Mouse (Mus musculus): ENCODE data around the gene Phox2b. TPM values are rescaled to one million over a fixed set of nuclear protein-coding genes. Genes with fewer than 3 reads are reported as not detected.

The Phox2b gene
- total and polyA plus RNA-seq, 3 experiments: not detected

- in situ Hi-C loops (cut with MboI; ENCODE audit: low pct_ligation_motif_present, low pct_unique_long_range_greater_than_20kb, low sequenced_read_pairs): no loop called here
- Histone ChIP-seq H3K79me2 (replicated peaks; ENCODE audit: control insufficient read depth, extremely low read depth, insufficient read depth, poor library complexity, severe bottlenecking) (no peaks in the 10 kb centered on the region), H3K36me3 (replicated peaks in 1 of 2; ENCODE audit: control insufficient read depth in 1 of 2, insufficient read depth in 1 of 2, low read length in 1 of 2) (no peaks in the 10 kb centered on the region), H3K9me3 (replicated peaks; ENCODE audit: low read length) (no peaks in the 10 kb centered on the region), H3K27me3 (replicated peaks) (no peaks in the 10 kb centered on the region), H3K4me2 (ENCODE audit: insufficient read depth, low read depth, poor library complexity, severe bottlenecking) (no peak overlapping the region), H3K27ac (ENCODE audit: insufficient read depth, low read depth) (no peak overlapping the region), H3K4me3 (replicated peaks in 1 of 3; ENCODE audit: low read depth in 2 of 3, low read length in 2 of 3, poor library complexity in 1 of 3) (no peak overlapping the region), H3K4me1 (ENCODE audit: control insufficient read depth in 1 of 2, insufficient read depth in 2 of 2) (no peaks in the 10 kb centered on the region), H3K9ac (ENCODE audit: insufficient read depth, low read depth) (no peak overlapping the region)
- DNase-seq (ENCODE audit: extremely low read depth): no peak
- dilution Hi-C loops (cut with MboI; ENCODE audit: extremely low pct_ligation_motif_present, extremely low pct_unique_long_range_greater_than_20kb, low sequenced_read_pairs): no loop called here
- no peak for TF ChIP-seq E2F4 (IDR thresholded peaks at IDR 0.05; ENCODE audit: insufficient replicate concordance, low read depth, low read length)
- no peak for TF ChIP-seq GABPA (IDR thresholded peaks at IDR 0.05; ENCODE audit: insufficient replicate concordance, low read depth, low read length)
- no peak for TF ChIP-seq JUND (conservative IDR thresholded peaks at IDR 0.05; ENCODE audit: low read depth, low read length)
- no peak for TF ChIP-seq IRF4 (IDR thresholded peaks at IDR 0.05; ENCODE audit: low read depth, low read length)
- TF ChIP-seq CHD1 (IDR thresholded peaks at IDR 0.05; ENCODE audit: low read depth, low read length): no peak
- no peak for TF ChIP-seq USF1 (IDR thresholded peaks at IDR 0.05; ENCODE audit: low read depth, low read length)
- no peak for TF ChIP-seq TBP (conservative IDR thresholded peaks at IDR 0.05; ENCODE audit: low read depth, low read length)
- TF ChIP-seq ZC3H11A (IDR thresholded peaks at IDR 0.05; ENCODE audit: low read depth, low read length): no peak
- no peak for TF ChIP-seq NRF1 (IDR thresholded peaks at IDR 0.05; ENCODE audit: low read depth, low read length)
- TF ChIP-seq CHD2 (IDR thresholded peaks at IDR 0.05; ENCODE audit: low read length): no peak
- no peak for TF ChIP-seq ZMIZ1 (IDR thresholded peaks at IDR 0.05; ENCODE audit: low read depth, low read length)
- TF ChIP-seq RAD21 (IDR thresholded peaks at IDR 0.05; ENCODE audit: low read depth, low read length): no peak
- TF ChIP-seq EP300 (IDR thresholded peaks at IDR 0.05; ENCODE audit: low read length): no peak
- TF ChIP-seq PAX5 (IDR thresholded peaks at IDR 0.05; ENCODE audit: low read length): no peak
- no peak for TF ChIP-seq TCF12 (IDR thresholded peaks at IDR 0.05; ENCODE audit: low read depth, low read length)
- no peak for TF ChIP-seq NELFE (IDR thresholded peaks at IDR 0.05; ENCODE audit: low read depth, low read length)
- no peak for TF ChIP-seq POLR2AphosphoS2 (IDR thresholded peaks at IDR 0.05; ENCODE audit: low read depth, low read length)
- no peak for TF ChIP-seq MAX (IDR thresholded peaks at IDR 0.05; ENCODE audit: low read length)
- no peak for TF ChIP-seq HCFC1 (IDR thresholded peaks at IDR 0.05; ENCODE audit: low read depth, low read length)
- no peak for TF ChIP-seq MXI1 (IDR thresholded peaks at IDR 0.05; ENCODE audit: low read depth, low read length)
These were observed 2.7 kb downstream of the Phox2b start for GRCm38 (mm10) chr5:67096378-67096771.

GRCm38 (mm10) chr5:67095651-67096377 lies 3.3 kb downstream of the Phox2b start:
- TF ChIP-seq MEF2A (IDR thresholded peaks at IDR 0.05; ENCODE audit: borderline replicate concordance, low read depth, low read length) (no peak), SIN3A (IDR thresholded peaks at IDR 0.05; ENCODE audit: low read length) (no peak), MAFK (IDR thresholded peaks at IDR 0.05; ENCODE audit: insufficient replicate concordance, low read length) (no peak), SMC3 (IDR thresholded peaks at IDR 0.05; ENCODE audit: low read depth, low read length) (no peak), BHLHE40 (IDR thresholded peaks at IDR 0.05; ENCODE audit: low read depth, low read length) (no peak), CHD2 (IDR thresholded peaks at IDR 0.05; ENCODE audit: low read length) (no peak), MXI1 (IDR thresholded peaks at IDR 0.05; ENCODE audit: low read depth, low read length) (no peak), EP300 (IDR thresholded peaks at IDR 0.05; ENCODE audit: low read length) (no peak), IRF4 (IDR thresholded peaks at IDR 0.05; ENCODE audit: low read depth, low read length) (no peak), ZC3H11A (IDR thresholded peaks at IDR 0.05; ENCODE audit: low read depth, low read length) (no peak), CHD1 (IDR thresholded peaks at IDR 0.05; ENCODE audit: low read depth, low read length) (no peak), HCFC1 (IDR thresholded peaks at IDR 0.05; ENCODE audit: low read depth, low read length) (no peak), MYC (IDR thresholded peaks at IDR 0.05; ENCODE audit: low read depth, low read length) (no peak), NELFE (IDR thresholded peaks at IDR 0.05; ENCODE audit: low read depth, low read length) (no peak), USF1 (IDR thresholded peaks at IDR 0.05; ENCODE audit: low read depth, low read length) (no peak), NRF1 (IDR thresholded peaks at IDR 0.05; ENCODE audit: low read depth, low read length) (no peak), TBP (conservative IDR thresholded peaks at IDR 0.05; ENCODE audit: low read depth, low read length) (no peak), UBTF (IDR thresholded peaks at IDR 0.05; ENCODE audit: low read depth, low read length) (no peak), JUND (conservative IDR thresholded peaks at IDR 0.05; ENCODE audit: low read depth, low read length) (no peak), GABPA (IDR thresholded peaks at IDR 0.05; ENCODE audit: insufficient replicate concordance, low read depth, low read length) (no peak)

More at GRCm38 (mm10) chr5:67095651-67096377, 3.3 kb downstream of the Phox2b start:
- dilution Hi-C loops (cut with MboI; ENCODE audit: extremely low pct_ligation_motif_present, extremely low pct_unique_long_range_greater_than_20kb, low sequenced_read_pairs): no loop called here
- Histone ChIP-seq H3K4me2 (ENCODE audit: insufficient read depth, low read depth, poor library complexity, severe bottlenecking) (no peak overlapping the region), H3K4me1 (ENCODE audit: control insufficient read depth in 1 of 2, insufficient read depth in 2 of 2) (no peaks in the 10 kb centered on the region), H3K36me3 (replicated peaks in 1 of 2; ENCODE audit: control insufficient read depth in 1 of 2, insufficient read depth in 1 of 2, low read length in 1 of 2) (no peaks in the 10 kb centered on the region), H3K27ac (ENCODE audit: insufficient read depth, low read depth) (no peak overlapping the region), H3K79me2 (replicated peaks; ENCODE audit: control insufficient read depth, extremely low read depth, insufficient read depth, poor library complexity, severe bottlenecking) (no peaks in the 10 kb centered on the region), H3K9me3 (replicated peaks; ENCODE audit: low read length) (no peaks in the 10 kb centered on the region), H3K27me3 (replicated peaks) (no peaks in the 10 kb centered on the region), H3K4me3 (replicated peaks in 1 of 3; ENCODE audit: low read depth in 2 of 3, low read length in 2 of 3, poor library complexity in 1 of 3) (no peak overlapping the region), H3K9ac (ENCODE audit: insufficient read depth, low read depth) (no peak overlapping the region)
- in situ Hi-C loops (cut with MboI; ENCODE audit: low pct_ligation_motif_present, low pct_unique_long_range_greater_than_20kb, low sequenced_read_pairs): no loop called here
- no peak for DNase-seq (ENCODE audit: extremely low read depth)

Data from CH12.LX (cell line).